Mouse (Mus musculus) MEL-GATA-1-ER (cell line): ENCODE measurements around the gene Susd2.

Experiments used
- DNase-seq: peaks from one replicate; pipeline ENCODE4 v3.0.0-alpha.2; 2012; ENCODE audit warnings: low read depth; ENCODE audit errors: extremely low read depth

Susd2 gene

DNA sequence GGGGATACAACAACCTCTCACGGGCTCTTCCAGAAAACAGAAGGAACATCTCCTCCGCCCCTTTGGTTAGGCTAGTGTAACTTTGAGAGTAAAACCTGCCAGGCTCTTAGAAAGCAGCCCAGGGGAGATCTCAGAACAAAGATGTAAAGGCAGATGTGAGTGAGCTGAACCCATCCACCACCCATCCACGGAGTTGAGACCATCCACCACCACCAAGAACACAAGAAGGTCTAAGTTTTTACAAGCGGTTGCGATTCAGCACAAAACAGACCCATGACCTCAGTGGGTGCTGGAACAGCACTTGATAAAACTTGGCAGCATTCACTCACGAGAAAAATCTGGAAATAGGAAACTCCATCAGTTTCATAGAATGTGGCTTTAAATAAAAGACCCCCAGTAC lies 17.9 kb downstream of the Susd2 start:
- DNase-seq, result no peak

DNA sequence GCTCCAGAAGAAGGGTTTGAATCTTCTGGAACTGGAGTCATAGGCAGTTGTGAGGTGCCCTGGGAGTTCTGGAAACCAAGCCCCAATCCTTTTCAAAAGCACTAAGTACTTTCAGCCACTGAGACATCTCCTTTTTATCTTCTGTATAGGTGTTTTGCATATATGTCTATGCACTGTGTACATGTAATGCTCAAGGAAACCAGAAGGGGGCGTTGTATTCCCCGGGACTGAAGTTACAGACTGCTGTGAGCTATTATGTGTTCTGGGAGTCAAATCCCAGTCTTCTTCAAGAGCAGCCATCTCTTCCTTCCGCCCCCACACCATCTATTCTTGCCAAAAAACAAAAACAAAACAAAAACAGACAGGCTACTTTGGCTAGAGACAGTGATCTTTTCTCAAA lies 23.0 kb downstream of the Susd2 start:
- no peak for DNase-seq

DNA sequence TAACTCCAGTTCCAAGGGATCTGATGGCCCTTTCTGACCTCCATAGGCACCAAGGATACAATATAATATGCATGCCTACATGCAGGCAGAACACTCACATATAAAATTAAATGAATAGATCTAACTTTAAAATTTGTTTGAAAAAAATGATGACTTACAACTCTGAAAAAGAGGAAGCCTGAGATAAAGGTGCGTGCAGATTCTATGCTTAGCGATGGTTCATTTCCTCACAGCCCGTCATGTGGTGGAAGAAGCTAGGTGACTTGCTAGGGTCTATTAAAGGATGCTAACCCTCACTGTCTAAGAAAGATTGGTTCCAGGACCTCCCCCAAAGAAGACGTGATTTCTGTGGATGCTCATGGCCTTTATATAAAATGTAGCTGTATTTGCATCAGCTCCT lies 27.8 kb downstream of the Susd2 start:
- DNase-seq, result no peak

DNA sequence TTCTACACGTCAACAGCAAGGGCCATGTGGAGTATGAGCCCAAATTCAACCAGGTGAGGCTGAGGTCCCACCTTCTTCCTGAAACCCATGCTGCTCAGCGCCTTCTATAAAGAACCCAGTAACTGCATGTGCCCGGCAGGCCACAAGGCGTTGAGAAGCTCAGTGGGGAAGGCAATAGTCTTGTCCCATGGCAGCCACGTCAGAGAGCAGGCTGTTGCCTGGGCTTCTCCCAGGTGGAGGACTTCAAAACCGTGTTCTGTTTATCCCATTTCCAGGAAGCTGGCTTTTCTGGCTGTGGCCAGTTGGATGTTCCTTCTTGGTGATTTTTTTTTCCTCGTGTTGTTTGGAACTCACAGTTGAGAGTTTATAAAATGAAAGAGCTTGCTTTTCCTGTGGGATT lies 33.3 kb downstream of the Susd2 start:
- no peak for DNase-seq

DNA sequence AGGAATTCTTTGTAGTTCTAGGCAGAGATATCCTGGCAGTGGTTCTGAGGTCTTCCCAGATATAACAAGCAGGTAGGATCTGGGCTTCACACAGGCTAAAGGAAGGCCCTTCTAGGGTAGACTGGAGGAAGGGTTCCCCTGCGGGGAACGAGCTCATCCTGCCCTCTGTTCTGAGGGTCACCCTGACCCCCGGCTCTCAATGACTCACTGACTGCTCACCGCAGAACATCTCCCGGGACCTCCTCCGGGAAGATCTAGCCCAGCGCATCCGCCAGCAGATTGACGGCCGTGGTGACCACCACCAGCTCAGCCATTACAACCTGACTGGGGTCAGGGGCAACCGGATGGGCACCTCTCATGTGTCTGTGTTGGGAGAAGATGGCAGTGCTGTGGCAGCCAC lies 34.8 kb downstream of the Susd2 start:
- DNase-seq, result no peak

DNA sequence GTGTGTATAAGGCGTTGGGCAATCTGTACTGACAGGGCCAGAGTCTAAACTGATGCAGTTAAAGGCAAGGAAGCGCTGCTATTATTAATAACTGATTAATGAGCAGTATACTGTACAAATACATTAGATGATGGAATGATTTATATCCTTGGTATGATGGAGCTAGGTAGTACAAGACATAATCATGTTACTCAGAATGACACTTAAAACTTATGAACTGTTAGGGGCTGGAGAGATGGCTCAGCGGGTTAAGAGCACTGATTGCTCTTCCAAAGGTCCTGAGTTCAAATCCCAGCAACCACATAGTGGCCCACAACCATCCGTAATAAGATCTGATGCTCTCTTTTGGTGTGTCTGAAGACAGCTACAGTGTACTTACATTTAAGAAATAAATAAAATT lies 36.6 kb downstream of the Susd2 start:
- DNase-seq, result no peak

DNA sequence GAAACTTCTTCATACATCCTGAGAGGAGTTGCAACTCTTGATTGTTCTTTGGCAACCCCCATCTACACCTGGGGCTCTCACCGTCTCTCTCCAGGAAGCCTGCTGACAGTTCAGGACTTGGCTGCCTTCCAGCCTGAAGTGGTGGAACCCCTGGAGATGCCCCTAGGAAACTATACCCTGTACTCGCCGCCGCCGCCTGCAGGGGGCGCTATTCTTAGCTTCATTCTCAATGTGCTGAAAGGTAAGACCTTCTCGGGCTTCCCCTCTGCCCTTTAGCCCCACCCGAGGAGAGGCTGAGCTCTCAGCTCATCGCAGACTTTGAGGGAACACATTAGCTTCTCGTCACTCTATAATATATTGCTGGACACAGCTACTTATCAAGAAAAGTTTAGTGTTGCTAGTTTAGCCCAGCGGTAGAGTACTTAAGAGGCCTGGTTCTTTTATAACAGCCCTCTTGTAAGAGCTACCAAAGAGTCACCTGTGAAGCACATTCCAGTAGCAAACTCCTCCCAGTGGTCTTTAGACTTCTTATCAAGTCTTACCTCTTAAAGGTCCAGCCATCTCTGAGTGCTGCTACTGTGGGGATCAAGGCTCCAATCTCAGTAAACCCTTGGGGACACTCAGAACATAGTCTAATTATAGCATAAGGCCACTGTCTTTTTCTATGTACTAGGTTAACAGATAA lies 38.5 kb downstream of the Susd2 start:
- no peak for DNase-seq

DNA sequence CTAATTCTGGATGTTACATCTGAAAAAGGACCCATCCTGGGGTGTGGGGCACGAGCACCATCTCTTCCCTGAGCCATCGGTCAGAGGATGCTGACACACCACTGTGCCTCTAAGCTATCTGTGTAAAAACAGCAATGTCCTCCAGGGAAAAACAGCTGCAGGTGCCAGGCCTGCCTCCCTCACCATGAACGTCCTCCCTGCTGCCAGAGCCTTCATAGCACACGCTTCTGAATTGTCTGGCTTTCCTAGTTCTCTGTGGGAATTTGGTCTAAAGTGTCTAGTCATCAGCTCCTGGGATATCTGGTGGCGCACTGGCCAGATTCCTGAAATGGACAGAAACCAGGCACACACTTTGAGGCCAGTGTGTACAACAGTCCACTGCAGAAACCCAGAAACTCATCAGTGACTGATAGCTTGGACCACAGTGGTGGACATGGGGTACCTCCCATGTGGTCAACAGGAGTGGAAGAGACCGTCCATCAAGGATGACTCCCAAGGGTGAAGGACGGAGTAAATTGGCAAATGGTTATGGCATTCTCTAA lies 43.5 kb downstream of the Susd2 start:
- DNase-seq, result no peak

DNA sequence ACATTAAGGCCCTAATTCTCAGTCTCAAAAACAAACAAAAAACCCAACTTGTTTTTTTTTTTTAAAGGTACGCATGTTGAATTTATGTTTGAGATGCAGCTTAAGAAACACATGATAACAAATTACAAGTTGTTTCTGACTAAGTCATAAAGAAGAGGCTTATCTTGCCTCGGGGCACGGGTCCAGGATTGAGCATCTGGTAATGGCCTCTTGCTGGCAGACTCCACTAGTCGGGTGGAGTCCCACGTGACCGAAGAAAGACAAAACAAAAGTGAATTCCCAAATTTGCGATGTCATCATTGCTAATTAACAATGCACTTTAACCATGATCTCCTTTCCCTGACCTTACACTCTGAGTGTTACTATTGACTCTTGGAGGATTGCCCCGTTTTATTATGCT lies 47.8 kb downstream of the Susd2 start:
- DNase-seq, result no peak

DNA sequence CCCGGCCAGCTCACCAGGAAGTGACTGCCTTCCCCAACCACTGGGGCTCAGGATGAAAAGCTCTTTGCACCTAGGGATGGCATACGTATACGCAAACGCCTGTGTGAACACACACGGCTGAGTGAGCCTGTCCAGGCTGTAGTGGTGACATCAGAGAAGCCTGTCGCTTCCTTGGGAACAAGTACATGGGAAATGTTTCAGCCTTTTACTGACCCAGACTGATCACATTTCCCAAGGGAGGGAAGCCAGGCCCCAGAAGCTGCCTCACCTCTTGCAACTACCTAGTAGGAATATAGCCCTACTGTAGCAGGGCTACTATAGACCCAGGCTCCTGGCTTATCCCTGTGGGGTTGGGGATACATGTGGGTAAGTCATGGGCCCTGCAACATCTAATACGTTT lies 51.2 kb downstream of the Susd2 start:
- no peak for DNase-seq

DNA sequence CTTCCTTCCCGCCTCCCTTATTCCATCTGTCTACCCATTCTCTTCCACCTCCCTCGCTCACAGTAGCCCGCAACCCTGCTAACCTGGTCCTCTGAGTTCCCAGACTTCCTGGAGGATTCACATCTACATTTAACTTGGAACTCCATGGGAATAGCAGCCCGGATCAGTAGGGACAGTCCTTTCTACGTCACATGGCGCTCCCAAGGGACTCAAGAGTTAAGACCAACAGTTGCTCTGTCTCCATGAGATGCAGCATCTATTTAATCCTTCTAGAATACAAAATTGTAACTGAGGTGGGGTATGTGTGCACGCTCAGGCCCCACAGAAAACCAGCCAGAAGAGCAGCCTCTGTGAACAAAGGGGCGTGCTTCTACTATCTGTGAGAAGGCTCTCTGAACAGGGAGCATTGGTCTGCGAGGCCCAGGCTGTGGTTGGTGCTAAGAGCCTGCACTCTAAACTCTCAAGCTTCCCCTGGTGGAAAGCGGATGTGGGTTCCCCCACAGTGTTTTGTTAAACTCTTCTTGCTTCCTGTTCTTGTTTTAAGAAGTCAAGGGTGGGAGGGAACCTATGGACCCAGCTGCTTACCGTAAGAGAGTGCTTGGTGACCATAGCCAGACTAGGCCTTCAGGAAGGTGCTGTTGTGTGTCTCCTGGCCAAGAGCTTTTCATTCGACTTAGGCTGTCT lies 52.5 kb downstream of the Susd2 start:
- peak; percentile 96 for DNase-seq

DNA sequence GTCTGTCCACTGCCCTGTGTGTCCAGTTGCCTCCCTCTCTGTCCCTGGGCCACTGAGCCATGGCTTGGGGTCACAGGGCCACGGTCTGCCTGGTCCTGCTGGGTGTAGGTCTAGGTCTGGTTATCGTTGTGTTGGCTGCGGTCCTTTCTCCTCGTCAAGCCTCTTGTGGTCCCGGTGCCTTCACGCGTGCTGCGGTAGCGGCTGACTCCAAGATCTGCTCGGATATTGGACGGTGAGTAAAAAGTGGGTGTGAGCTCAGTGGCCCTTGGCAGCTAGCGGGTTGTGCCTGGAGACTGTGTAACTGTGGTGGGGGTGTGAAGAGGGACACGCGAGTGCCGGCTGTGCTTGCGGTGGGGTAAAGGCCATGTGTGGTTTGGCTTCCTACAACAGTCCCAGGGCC lies 54.2 kb downstream of the Susd2 start:
- DNase-seq, result no peak

DNA sequence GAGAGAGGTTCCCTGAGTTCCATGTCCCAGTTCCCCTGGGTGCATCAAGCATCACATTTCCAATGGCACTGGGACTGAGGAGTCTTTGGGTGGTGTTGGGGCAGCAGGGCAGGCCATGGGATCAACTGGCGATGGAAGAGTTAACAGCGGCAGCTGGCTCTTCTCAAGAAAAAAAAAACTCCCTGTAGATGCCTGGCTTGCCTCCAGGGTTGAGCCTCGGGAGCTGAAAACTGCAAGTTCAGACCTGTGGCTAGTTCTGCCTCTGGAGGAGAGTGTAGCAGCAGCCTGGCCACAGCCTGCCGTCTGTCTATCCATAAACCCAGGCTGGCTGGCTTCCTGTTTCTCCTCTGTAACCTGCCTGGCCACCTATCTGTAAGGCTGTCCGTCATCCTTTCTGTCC lies 54.7 kb downstream of the Susd2 start, which contains the start of gene Ggt5:
Ggt5 (plus strand) TSS at position 212 of the 400 bp plus-strand sequence.
- DNase-seq, result no peak

DNA sequence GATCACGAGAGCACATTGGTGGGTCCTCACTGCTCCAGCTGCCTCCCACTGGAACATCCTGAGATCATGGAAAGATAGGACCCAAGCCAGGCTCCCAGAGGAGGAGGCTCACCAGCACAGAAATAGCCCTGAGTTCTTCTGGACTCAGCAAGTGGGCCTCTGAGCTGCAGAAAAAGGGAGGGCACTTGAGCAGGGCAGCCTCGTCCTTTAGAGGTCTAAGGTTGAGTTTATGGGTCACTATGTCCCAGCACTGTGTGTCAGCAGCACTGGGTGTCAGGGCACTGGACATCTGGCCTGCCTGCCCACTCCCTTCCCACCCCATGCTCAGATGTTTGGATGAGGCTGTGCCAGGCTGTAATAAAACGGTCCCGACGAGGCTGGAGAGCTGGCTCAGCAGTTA lies 55.5 kb downstream of the Susd2 start:
- no peak for DNase-seq

DNA sequence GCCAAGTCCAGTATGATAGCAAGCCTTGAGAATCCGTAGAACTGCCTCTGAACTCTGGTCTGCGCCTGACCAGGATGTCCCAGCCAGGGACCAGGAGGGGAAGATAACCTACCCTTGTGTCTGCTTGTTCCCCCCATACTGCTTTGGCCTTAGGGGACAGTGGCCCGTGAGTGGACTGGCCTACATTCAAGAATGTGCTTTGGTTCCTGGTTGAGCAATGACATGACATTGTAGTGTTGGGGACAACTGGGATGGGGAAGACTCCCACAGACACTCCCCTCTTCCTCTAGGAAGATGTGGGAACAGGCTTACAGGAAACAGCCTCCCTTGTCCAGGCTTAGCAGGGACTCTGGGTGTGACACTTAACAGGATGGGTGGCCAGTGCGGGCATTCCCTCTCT lies 56.0 kb downstream of the Susd2 start:
- DNase-seq, result no peak
